Mouse (Mus musculus) stomach, embryonic 14.5 days (tissue): ENCODE measurements around the gene Sprr2f. TPM values are rescaled to one million over a fixed set of nuclear protein-coding genes. Genes with fewer than 3 reads are reported as not detected.

Source experiments
- ATAC-seq: fragments of 200-750 bp; cut with Nextera tagmentation; 2 replicates; pipeline ENCODE4 v1.8.0; 2017; ENCODE audit warnings: low read depth, moderate TSS enrichment; ENCODE audit not compliant: insufficient number of reproducible peaks, insufficient read depth, low FRiP score
- H3K27ac ChIP-seq: fragments of 300-500 bp; sonication (generic); 2 replicates; pipeline ENCODE4 v1.5.1; 2014; ENCODE audit warnings: mild to moderate bottlenecking, low read length, moderate library complexity, mixed read lengths
- H3K27me3 ChIP-seq: fragments of 300-500 bp; sonication (generic); 2 replicates; pipeline ENCODE4 v1.6.1; 2014; ENCODE audit warnings: low read length, control low read depth, mixed read lengths; ENCODE audit not compliant: control insufficient read depth, insufficient read depth
- H3K36me3 ChIP-seq: fragments of 300-500 bp; sonication (generic); 2 replicates; pipeline ENCODE4 v1.6.1; 2014; ENCODE audit warnings: mild to moderate bottlenecking, control low read depth, low read length, moderate library complexity, mixed read lengths; ENCODE audit not compliant: control insufficient read depth, insufficient read depth
- H3K4me1 ChIP-seq: fragments of 300-500 bp; sonication (generic); 2 replicates; pipeline ENCODE4 v1.6.1; 2014; ENCODE audit warnings: low read length, control low read depth, mixed read lengths; ENCODE audit not compliant: control insufficient read depth, insufficient read depth
- H3K4me2 ChIP-seq: fragments of 300-500 bp; sonication (generic); replicated peaks from 2 replicates; pipeline ENCODE4 v1.6.1; 2014; ENCODE audit warnings: low read depth, low read length, control low read depth
- H3K4me3 ChIP-seq: fragments of 300-500 bp; sonication (generic); 2 replicates; pipeline ENCODE4 v1.5.1; 2014; ENCODE audit warnings: low read depth, low read length, control low read depth
- H3K9ac ChIP-seq: fragments of 300-500 bp; sonication (generic); replicated peaks from 2 replicates; pipeline ENCODE4 v1.6.1; 2014; ENCODE audit warnings: low read depth, mild to moderate bottlenecking, control low read depth, low read length, moderate library complexity, mixed read lengths
- H3K9me3 ChIP-seq: fragments of 300-500 bp; sonication (generic); 2 replicates; pipeline ENCODE4 v1.6.1; 2016; ENCODE audit warnings: low read depth, low read length, control low read depth; ENCODE audit not compliant: control insufficient read depth
- WGBS: fragments of 180-500 bp; shearing (Covaris S2); extraction: QIAGEN DNeasy Blood & Tissue Kit; methylation state at CpG from one replicate; pipeline ENCODE4 v1.1.7; 2014; 5-methylcytosine and 5-hydroxymethylcytosine counted together
- polyA plus RNA-seq: library from polyadenylated mRNA; unstranded; fragments of >200 nt; fragmentation: Nextera tagmentation; extraction: Ambion mirVana; gene quantifications from 2 replicates; pipeline ENCODE4 v1.2.1, GENCODE M21; 2014

Sprr2f gene
- polyA plus RNA-seq: not detected in 2 replicates

DNA sequence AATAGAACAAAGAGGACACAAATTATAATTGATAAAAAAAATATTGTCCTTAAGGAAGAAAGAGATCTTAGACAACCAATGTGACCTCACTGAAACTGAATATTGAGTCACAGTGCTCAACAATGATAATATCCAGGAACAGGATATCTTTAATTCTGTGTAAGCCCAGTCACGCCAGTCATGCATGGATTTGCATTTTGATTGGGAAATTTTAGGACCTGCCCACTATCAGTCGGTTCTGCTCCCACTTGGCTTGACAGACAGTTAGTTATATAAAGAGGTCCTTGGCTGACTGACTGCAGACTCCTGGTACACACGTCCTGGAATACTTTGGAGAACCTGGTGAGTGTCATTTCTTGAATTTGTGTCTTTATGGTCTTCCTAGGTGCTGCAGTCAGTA lies at the start of gene Sprr2f:
Gene Sprr2f (plus strand): TSS at position 301 of the 400 bp plus-strand sequence.
- Histone ChIP-seq H3K27me3 (no peaks in the 10 kb centered on the region), H3K36me3 (no peaks in the 10 kb centered on the region), H3K4me1 (no peaks in the 10 kb centered on the region), H3K4me2 (no peak within 1 kb of the TSS), H3K9ac (no peak within 1 kb of the TSS), H3K4me3 (no peak within 1 kb of the TSS), H3K9me3 (no peaks in the 10 kb centered on the region), H3K27ac (no peak within 1 kb of the TSS)
- WGBS: 56% methylated on average over 3 of the region's 3 CpGs
- no peak for ATAC-seq

DNA sequence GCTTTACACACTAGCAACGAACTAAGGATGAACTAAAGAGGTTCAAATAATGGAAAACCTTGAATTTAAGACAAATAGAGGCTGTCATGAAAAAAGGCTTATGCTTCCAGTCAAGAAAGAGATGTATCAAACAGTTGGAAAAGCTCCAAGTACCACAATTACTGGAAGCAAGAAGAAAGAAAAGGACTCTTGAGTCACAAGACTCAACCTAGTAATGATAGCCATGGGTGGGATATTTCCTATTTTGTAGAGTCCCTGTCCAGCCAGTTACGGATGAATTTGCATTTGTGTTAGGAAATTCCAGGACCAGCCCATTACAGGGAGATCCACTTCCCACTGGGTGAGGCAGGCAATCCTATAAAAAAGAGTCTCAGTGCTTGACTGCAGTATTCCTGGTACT lies 48.7 kb upstream of the Sprr2f start, which contains the start of gene Sprr2b:
Gene Sprr2b (plus strand): TSS at position 301 of the 400 bp plus-strand sequence.
- H3K4me1 ChIP-seq: no peaks in the 10 kb centered on the region
- no peak within 1 kb of the TSS for H3K9ac ChIP-seq
- H3K36me3 ChIP-seq: no peaks in the 10 kb centered on the region
- 71% methylated on average over 2 of the region's 2 CpGs for WGBS
- no peaks in the 10 kb centered on the region for H3K27me3 ChIP-seq
- no peaks in the 10 kb centered on the region for H3K9me3 ChIP-seq
- no peak for ATAC-seq
- H3K4me3 ChIP-seq: no peak within 1 kb of the TSS
- H3K27ac ChIP-seq: no peak within 1 kb of the TSS
- H3K4me2 ChIP-seq: no peak within 1 kb of the TSS

DNA sequence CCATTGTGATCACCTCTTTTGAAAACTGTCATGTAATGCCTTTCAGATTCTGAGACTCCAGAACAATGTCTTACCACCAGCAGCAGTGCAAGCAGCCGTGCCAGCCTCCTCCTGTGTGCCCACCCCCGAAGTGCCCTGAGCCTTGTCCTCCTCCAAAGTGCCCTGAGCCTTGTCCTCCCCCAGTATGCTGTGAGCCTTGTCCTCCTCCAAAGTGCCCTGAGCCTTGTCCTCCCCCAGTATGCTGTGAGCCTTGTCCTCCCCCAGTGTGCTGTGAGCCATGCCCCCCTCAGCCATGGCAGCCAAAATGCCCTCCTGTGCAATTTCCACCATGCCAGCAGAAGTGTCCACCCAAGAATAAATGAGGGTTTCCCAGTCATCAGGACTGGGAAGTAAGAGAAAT lies 47.6 kb upstream of the Sprr2f start:
- Histone ChIP-seq H3K4me3 (no peak overlapping the region), H3K4me1 (no peaks in the 10 kb centered on the region), H3K9ac (no peak overlapping the region), H3K27me3 (no peaks in the 10 kb centered on the region), H3K36me3 (no peaks in the 10 kb centered on the region), H3K9me3 (no peaks in the 10 kb centered on the region), H3K27ac (no peak overlapping the region), H3K4me2 (no peak overlapping the region)
- no peak for ATAC-seq
- WGBS: 83% methylated on average over 2 of the region's 2 CpGs

DNA sequence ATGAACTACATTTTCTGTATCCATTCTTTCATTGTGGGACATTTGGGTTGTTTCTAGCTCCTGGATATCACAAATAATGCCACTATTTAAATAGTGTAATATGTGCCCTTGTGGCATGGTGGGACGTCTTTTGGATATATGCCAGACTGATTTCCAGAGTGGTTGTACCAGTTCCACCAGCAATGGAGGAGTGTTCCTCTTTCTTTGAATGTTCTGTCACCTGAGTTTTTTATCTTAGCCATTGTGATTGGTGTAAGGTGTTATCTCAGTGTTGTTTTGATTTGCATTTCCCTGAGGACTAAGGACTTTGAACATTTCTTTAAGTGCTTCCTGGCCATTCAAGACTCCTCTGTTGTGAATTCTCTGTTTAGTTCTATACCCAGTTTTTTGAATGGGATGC lies 28.7 kb upstream of the Sprr2f start:
- H3K27ac ChIP-seq: no peak overlapping the region
- H3K4me3 ChIP-seq: no peak overlapping the region
- no peaks in the 10 kb centered on the region for H3K9me3 ChIP-seq
- H3K9ac ChIP-seq: no peak overlapping the region
- no peaks in the 10 kb centered on the region for H3K36me3 ChIP-seq
- no peaks in the 10 kb centered on the region for H3K27me3 ChIP-seq
- WGBS: 70% methylated on average over 1 of the region's 1 CpGs
- H3K4me2 ChIP-seq: no peak overlapping the region
- no peaks in the 10 kb centered on the region for H3K4me1 ChIP-seq
- ATAC-seq: no peak

DNA sequence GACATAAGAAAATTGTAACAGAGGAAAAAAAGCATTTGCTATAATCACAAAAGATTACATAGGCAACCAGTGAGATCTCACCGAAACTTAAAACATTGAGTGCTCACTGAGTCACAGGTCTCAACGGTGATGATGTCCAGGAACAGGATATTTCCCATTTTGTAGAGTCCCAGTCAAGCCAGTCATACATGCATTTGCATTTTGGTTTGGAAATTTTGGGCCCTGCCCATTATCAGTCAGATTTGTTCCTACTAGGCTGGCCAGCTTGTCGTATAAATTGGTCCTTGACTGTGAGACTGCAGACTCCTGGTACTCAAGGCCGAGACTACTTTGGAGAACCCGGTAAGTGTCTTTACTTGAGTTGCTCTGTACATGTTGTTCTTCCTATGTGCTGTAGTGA lies 26.1 kb upstream of the Sprr2f start, which contains the start of gene Sprr2d:
Gene Sprr2d (plus strand): TSS at position 301 of the 400 bp plus-strand sequence.
- Histone ChIP-seq H3K4me1 (no peaks in the 10 kb centered on the region), H3K36me3 (no peaks in the 10 kb centered on the region), H3K4me2 (no peak within 1 kb of the TSS), H3K9ac (no peak within 1 kb of the TSS), H3K9me3 (no peaks in the 10 kb centered on the region), H3K27me3 (no peaks in the 10 kb centered on the region), H3K4me3 (no peak within 1 kb of the TSS), H3K27ac (no peak within 1 kb of the TSS)
- ATAC-seq: no peak
- WGBS: 88% methylated on average over 5 of the region's 5 CpGs

DNA sequence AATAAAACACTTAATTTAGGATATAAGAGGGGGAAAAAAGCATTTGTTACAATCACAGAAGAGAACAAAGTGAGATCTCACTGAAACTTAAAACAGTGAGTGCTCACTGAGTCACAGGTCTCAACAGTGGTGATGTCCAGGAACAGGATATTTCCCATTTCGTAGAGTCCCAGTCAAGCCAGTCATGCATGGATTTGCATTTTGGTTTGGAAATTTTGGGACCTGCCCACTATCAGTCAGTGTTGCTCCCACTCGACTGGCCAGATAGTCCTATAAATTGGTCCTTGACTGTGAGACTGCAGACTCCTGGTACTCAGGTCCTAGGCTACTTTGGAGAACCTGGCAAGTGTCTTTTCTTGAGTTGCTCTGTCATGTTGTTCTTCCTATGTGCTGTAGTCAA lies 13.1 kb upstream of the Sprr2f start, which contains the start of gene Sprr2e:
Gene Sprr2e (plus strand): TSS at position 301 of the 400 bp plus-strand sequence.
- Histone ChIP-seq H3K9ac (no peak within 1 kb of the TSS), H3K4me2 (no peak within 1 kb of the TSS), H3K9me3 (no peaks in the 10 kb centered on the region), H3K27me3 (no peaks in the 10 kb centered on the region), H3K36me3 (no peaks in the 10 kb centered on the region), H3K27ac (no peak within 1 kb of the TSS), H3K4me1 (no peaks in the 10 kb centered on the region), H3K4me3 (no peak within 1 kb of the TSS)
- WGBS: 86% methylated on average over 2 of the region's 2 CpGs
- no peak for ATAC-seq

DNA sequence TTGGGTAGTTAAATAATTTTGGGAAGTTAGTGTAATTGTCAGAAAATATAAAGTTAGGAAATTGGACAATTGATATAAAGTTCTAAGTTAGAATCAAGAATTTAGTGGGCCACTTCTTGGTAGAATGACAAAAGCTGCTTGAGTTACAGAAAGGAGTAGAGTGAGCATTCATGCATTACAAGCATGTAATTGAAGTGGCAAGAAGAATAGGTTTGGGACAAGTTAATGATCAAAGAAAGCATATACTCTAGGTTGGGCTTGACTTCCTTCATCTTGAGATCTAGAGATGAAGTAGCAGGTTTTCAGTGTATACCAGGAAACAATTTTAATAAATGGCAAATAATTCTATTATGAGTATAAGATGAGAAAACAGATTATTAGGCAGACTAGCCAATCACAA lies 3.4 kb upstream of the Sprr2f start:
- Histone ChIP-seq H3K27ac (no peak overlapping the region), H3K9me3 (no peaks in the 10 kb centered on the region), H3K27me3 (no peaks in the 10 kb centered on the region), H3K4me1 (no peaks in the 10 kb centered on the region), H3K4me2 (no peak overlapping the region), H3K4me3 (no peak overlapping the region), H3K36me3 (no peaks in the 10 kb centered on the region), H3K9ac (no peak overlapping the region)
- ATAC-seq: no peak

DNA sequence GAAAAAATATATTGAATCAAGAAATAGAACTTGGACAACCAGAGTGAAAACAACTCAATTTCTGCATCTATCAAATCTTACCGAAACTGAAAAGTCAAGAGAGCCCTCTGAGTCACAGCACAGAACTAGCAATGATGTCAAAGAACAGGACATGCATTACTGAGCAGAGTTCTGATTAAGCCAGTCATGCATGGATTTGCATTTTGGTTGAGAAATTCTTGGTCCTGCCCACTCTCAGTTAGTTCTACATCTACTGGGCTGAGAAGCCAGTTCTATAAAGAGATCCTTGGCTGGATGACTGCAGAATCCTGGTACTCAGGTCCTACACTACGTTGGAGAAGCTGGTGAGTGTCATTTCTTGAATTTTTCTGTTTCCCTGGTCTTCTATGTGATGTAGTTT lies 8.6 kb downstream of the Sprr2f start:
- Histone ChIP-seq H3K4me1 (no peaks in the 10 kb centered on the region), H3K4me2 (no peak overlapping the region), H3K36me3 (no peaks in the 10 kb centered on the region), H3K9ac (no peak overlapping the region), H3K9me3 (no peaks in the 10 kb centered on the region), H3K27ac (no peak overlapping the region), H3K4me3 (no peak overlapping the region), H3K27me3 (no peaks in the 10 kb centered on the region)
- WGBS: 75% methylated on average over 2 of the region's 2 CpGs
- ATAC-seq: no peak

DNA sequence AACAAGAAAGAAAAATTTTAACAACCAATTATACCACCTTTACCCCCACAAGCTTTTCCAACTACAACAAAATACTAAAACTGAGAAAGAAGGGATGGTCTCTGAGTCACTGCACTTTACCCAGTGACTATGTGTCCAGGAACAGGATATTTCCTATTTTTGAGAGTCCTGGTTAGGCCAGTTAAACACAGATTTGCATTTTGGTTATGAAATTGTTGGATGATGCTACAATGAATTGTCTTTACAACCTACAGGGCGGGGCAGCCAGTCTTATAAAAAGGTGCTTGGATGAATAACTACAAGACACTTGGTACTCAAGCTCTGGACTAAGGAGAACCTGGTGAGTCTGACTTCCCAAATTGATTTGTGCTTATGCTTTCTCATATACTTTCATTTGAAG lies 20.4 kb downstream of the Sprr2f start, which contains the start of gene Sprr2h:
Gene Sprr2h (plus strand): TSS at position 301 of the 400 bp plus-strand sequence.
- no peaks in the 10 kb centered on the region for H3K36me3 ChIP-seq
- H3K9ac ChIP-seq: no peak within 1 kb of the TSS
- no peak within 1 kb of the TSS for H3K4me2 ChIP-seq
- ATAC-seq: no peak
- H3K27me3 ChIP-seq: no peaks in the 10 kb centered on the region
- 82% methylated on average over 1 of the region's 1 CpGs for WGBS
- H3K27ac ChIP-seq: no peak within 1 kb of the TSS
- H3K4me1 ChIP-seq: no peaks in the 10 kb centered on the region
- no peaks in the 10 kb centered on the region for H3K9me3 ChIP-seq
- no peak within 1 kb of the TSS for H3K4me3 ChIP-seq
